Mouse (Mus musculus): ENCODE results near the gene I0C0044D17Rik. TPM values are rescaled to one million over a fixed set of nuclear protein-coding genes. Genes with fewer than 3 reads are reported as not detected.
"Not testable (repeated sequence)": the region's sequence is repeated elsewhere in the genome, so short reads cannot be mapped to it uniquely, and the experiment has no call there.

The I0C0044D17Rik gene
- polyA plus RNA-seq, 1 experiment from 2014 or later, result not detected

- no peak overlapping the region for H3K4me2 ChIP-seq (ENCODE audit: low read length)
- H3K4me1 ChIP-seq (ENCODE audit: control insufficient read depth in 2 of 2, insufficient read depth in 2 of 2, low read length in 2 of 2), result peaks cover 7 to 13% of the 10 kb centered on the region in 2 experiments
- H3K36me3 ChIP-seq (ENCODE audit: control insufficient read depth, insufficient read depth, low read length), result no peaks in the 10 kb centered on the region
- H3K9ac ChIP-seq (ENCODE audit: low read length), result no peak overlapping the region
- 74% methylated on average over 4 of the region's 4 CpGs for WGBS
- no peaks in the 10 kb centered on the region for H3K27me3 ChIP-seq (ENCODE audit: control insufficient read depth, insufficient read depth, low read length)
- ATAC-seq (ENCODE audit: insufficient number of reproducible peaks, insufficient read depth, low FRiP score, low read depth), result no peak
- H3K4me3 ChIP-seq (ENCODE audit: control insufficient read depth in 1 of 2, insufficient read depth in 1 of 2, low read depth in 1 of 2, low read length in 2 of 2), result no peak overlapping the region
- H3K27ac ChIP-seq (replicated peaks in 1 of 2; ENCODE audit: control insufficient read depth in 1 of 2, insufficient read depth in 1 of 2, low read depth in 2 of 2, low read length in 2 of 2), result no peak overlapping the region
- H3K9me3 ChIP-seq (ENCODE audit: control insufficient read depth, low read length), result no peaks in the 10 kb centered on the region
Measured at GRCm38 (mm10) chr4:98853926-98854325, 30.3 kb upstream of the I0C0044D17Rik start.

GRCm38 (mm10) chr4:98850485-98850884 is 26.8 kb upstream of the I0C0044D17Rik start:
- H3K4me1 ChIP-seq (ENCODE audit: control insufficient read depth in 2 of 2, insufficient read depth in 2 of 2, low read length in 2 of 2); H3K9me3 ChIP-seq (ENCODE audit: control insufficient read depth, low read length); H3K27me3 ChIP-seq (ENCODE audit: control insufficient read depth, insufficient read depth, low read length); H3K4me2 ChIP-seq (ENCODE audit: low read length); ATAC-seq (ENCODE audit: insufficient number of reproducible peaks, insufficient read depth, low FRiP score, low read depth); H3K9ac ChIP-seq (ENCODE audit: low read length); H3K36me3 ChIP-seq (ENCODE audit: control insufficient read depth, insufficient read depth, low read length); H3K27ac ChIP-seq (replicated peaks in 1 of 2; ENCODE audit: control insufficient read depth in 1 of 2, insufficient read depth in 1 of 2, low read depth in 2 of 2, low read length in 2 of 2); H3K4me3 ChIP-seq (ENCODE audit: control insufficient read depth in 1 of 2, insufficient read depth in 1 of 2, low read depth in 1 of 2, low read length in 2 of 2): not testable (repeated sequence)
- 65% methylated on average over 1 of the region's 1 CpGs for WGBS

- no peak overlapping the region for H3K4me3 ChIP-seq (ENCODE audit: control insufficient read depth in 1 of 2, insufficient read depth in 1 of 2, low read depth in 1 of 2, low read length in 2 of 2)
- H3K36me3 ChIP-seq (ENCODE audit: control insufficient read depth, insufficient read depth, low read length), result no peaks in the 10 kb centered on the region
- 47% methylated on average over 6 of the region's 6 CpGs for WGBS
- H3K9ac ChIP-seq (ENCODE audit: low read length), result no peak overlapping the region
- H3K27me3 ChIP-seq (ENCODE audit: control insufficient read depth, insufficient read depth, low read length), result no peaks in the 10 kb centered on the region
- H3K4me1 ChIP-seq (ENCODE audit: control insufficient read depth in 2 of 2, insufficient read depth in 2 of 2, low read length in 2 of 2), result peaks cover 0 to 5% of the 10 kb centered on the region in 2 experiments; a peak in 1 of 4 replicates
- H3K27ac ChIP-seq (replicated peaks in 1 of 2; ENCODE audit: control insufficient read depth in 1 of 2, insufficient read depth in 1 of 2, low read depth in 2 of 2, low read length in 2 of 2), result no peak overlapping the region
- H3K4me2 ChIP-seq (ENCODE audit: low read length), result no peak overlapping the region
- no peak for ATAC-seq (ENCODE audit: insufficient number of reproducible peaks, insufficient read depth, low FRiP score, low read depth)
- H3K9me3 ChIP-seq (ENCODE audit: control insufficient read depth, low read length), result no peaks in the 10 kb centered on the region
Measured at GRCm38 (mm10) chr4:98847120-98847885, 23.7 kb upstream of the I0C0044D17Rik start.

GRCm38 (mm10) chr4:98846396-98846795 is 22.8 kb upstream of the I0C0044D17Rik start:
- H3K9me3 ChIP-seq (ENCODE audit: control insufficient read depth, low read length), result no peaks in the 10 kb centered on the region
- no peak overlapping the region for H3K4me2 ChIP-seq (ENCODE audit: low read length)
- H3K27me3 ChIP-seq (ENCODE audit: control insufficient read depth, insufficient read depth, low read length), result no peaks in the 10 kb centered on the region
- H3K4me3 ChIP-seq (ENCODE audit: control insufficient read depth in 1 of 2, insufficient read depth in 1 of 2, low read depth in 1 of 2, low read length in 2 of 2), result no peak overlapping the region
- WGBS, result 56% methylated on average over 3 of the region's 3 CpGs
- ATAC-seq (ENCODE audit: insufficient number of reproducible peaks, insufficient read depth, low FRiP score, low read depth), result no peak
- H3K36me3 ChIP-seq (ENCODE audit: control insufficient read depth, insufficient read depth, low read length), result no peaks in the 10 kb centered on the region
- no peak overlapping the region for H3K27ac ChIP-seq (replicated peaks in 1 of 2; ENCODE audit: control insufficient read depth in 1 of 2, insufficient read depth in 1 of 2, low read depth in 2 of 2, low read length in 2 of 2)
- peaks cover 0 to 5% of the 10 kb centered on the region in 2 experiments; a peak in 1 of 4 replicates for H3K4me1 ChIP-seq (ENCODE audit: control insufficient read depth in 2 of 2, insufficient read depth in 2 of 2, low read length in 2 of 2)
- H3K9ac ChIP-seq (ENCODE audit: low read length), result no peak overlapping the region

- Histone ChIP-seq H3K9me3 (ENCODE audit: control insufficient read depth, low read length) (no peaks in the 10 kb centered on the region), H3K4me2 (ENCODE audit: low read length) (no peak overlapping the region), H3K4me1 (ENCODE audit: control insufficient read depth in 2 of 2, insufficient read depth in 2 of 2, low read length in 2 of 2) (peaks cover 0 to 5% of the 10 kb centered on the region in 2 experiments; a peak in 1 of 4 replicates), H3K4me3 (ENCODE audit: control insufficient read depth in 1 of 2, insufficient read depth in 1 of 2, low read depth in 1 of 2, low read length in 2 of 2) (no peak overlapping the region), H3K27ac (replicated peaks in 1 of 2; ENCODE audit: control insufficient read depth in 1 of 2, insufficient read depth in 1 of 2, low read depth in 2 of 2, low read length in 2 of 2) (no peak overlapping the region), H3K9ac (ENCODE audit: low read length) (no peak overlapping the region), H3K27me3 (ENCODE audit: control insufficient read depth, insufficient read depth, low read length) (no peaks in the 10 kb centered on the region), H3K36me3 (ENCODE audit: control insufficient read depth, insufficient read depth, low read length) (no peaks in the 10 kb centered on the region)
- no peak for ATAC-seq (ENCODE audit: insufficient number of reproducible peaks, insufficient read depth, low FRiP score, low read depth)
- 72% methylated on average over 8 of the region's 8 CpGs for WGBS
Measured at GRCm38 (mm10) chr4:98845687-98846125, 22.1 kb upstream of the I0C0044D17Rik start.

GRCm38 (mm10) chr4:98845201-98845600 is 21.6 kb upstream of the I0C0044D17Rik start:
- H3K36me3 ChIP-seq (ENCODE audit: control insufficient read depth, insufficient read depth, low read length), result no peaks in the 10 kb centered on the region
- no peak overlapping the region for H3K27ac ChIP-seq (replicated peaks in 1 of 2; ENCODE audit: control insufficient read depth in 1 of 2, insufficient read depth in 1 of 2, low read depth in 2 of 2, low read length in 2 of 2)
- WGBS, result 88% methylated on average over 4 of the region's 4 CpGs
- no peak overlapping the region for H3K4me3 ChIP-seq (ENCODE audit: control insufficient read depth in 1 of 2, insufficient read depth in 1 of 2, low read depth in 1 of 2, low read length in 2 of 2)
- no peak for ATAC-seq (ENCODE audit: insufficient number of reproducible peaks, insufficient read depth, low FRiP score, low read depth)
- H3K27me3 ChIP-seq (ENCODE audit: control insufficient read depth, insufficient read depth, low read length), result no peaks in the 10 kb centered on the region
- H3K9me3 ChIP-seq (ENCODE audit: control insufficient read depth, low read length), result no peaks in the 10 kb centered on the region
- no peak overlapping the region for H3K9ac ChIP-seq (ENCODE audit: low read length)
- H3K4me2 ChIP-seq (ENCODE audit: low read length), result no peak overlapping the region
- peaks cover 0 to 5% of the 10 kb centered on the region in 2 experiments; a peak in 1 of 4 replicates for H3K4me1 ChIP-seq (ENCODE audit: control insufficient read depth in 2 of 2, insufficient read depth in 2 of 2, low read length in 2 of 2)

- Histone ChIP-seq H3K27ac (replicated peaks in 1 of 2; ENCODE audit: control insufficient read depth in 1 of 2, insufficient read depth in 1 of 2, low read depth in 2 of 2, low read length in 2 of 2) (no peak overlapping the region), H3K27me3 (ENCODE audit: control insufficient read depth, insufficient read depth, low read length) (no peaks in the 10 kb centered on the region), H3K9ac (ENCODE audit: low read length) (no peak overlapping the region), H3K36me3 (ENCODE audit: control insufficient read depth, insufficient read depth, low read length) (no peaks in the 10 kb centered on the region), H3K4me1 (ENCODE audit: control insufficient read depth in 2 of 2, insufficient read depth in 2 of 2, low read length in 2 of 2) (peaks cover 0 to 5% of the 10 kb centered on the region in 2 experiments; a peak in 1 of 4 replicates), H3K9me3 (ENCODE audit: control insufficient read depth, low read length) (no peaks in the 10 kb centered on the region), H3K4me2 (ENCODE audit: low read length) (no peak overlapping the region), H3K4me3 (ENCODE audit: control insufficient read depth in 1 of 2, insufficient read depth in 1 of 2, low read depth in 1 of 2, low read length in 2 of 2) (no peak overlapping the region)
- no peak for ATAC-seq (ENCODE audit: insufficient number of reproducible peaks, insufficient read depth, low FRiP score, low read depth)
- WGBS, result 68% methylated on average over 7 of the region's 7 CpGs
Measured at GRCm38 (mm10) chr4:98843906-98844597, 20.4 kb upstream of the I0C0044D17Rik start.
